Mouse (Mus musculus): ENCODE measurements around the gene Haus3.

The Haus3 gene

GRCm38 (mm10) chr5:34186391-34186790 lies 17.1 kb upstream of the Haus3 start:
- no peak for DNase-seq (ENCODE audit: low spot score)

- DNase-seq (ENCODE audit: low spot score): no peak
These were observed 16.5 kb upstream of the Haus3 start for GRCm38 (mm10) chr5:34185791-34186190.

DNA sequence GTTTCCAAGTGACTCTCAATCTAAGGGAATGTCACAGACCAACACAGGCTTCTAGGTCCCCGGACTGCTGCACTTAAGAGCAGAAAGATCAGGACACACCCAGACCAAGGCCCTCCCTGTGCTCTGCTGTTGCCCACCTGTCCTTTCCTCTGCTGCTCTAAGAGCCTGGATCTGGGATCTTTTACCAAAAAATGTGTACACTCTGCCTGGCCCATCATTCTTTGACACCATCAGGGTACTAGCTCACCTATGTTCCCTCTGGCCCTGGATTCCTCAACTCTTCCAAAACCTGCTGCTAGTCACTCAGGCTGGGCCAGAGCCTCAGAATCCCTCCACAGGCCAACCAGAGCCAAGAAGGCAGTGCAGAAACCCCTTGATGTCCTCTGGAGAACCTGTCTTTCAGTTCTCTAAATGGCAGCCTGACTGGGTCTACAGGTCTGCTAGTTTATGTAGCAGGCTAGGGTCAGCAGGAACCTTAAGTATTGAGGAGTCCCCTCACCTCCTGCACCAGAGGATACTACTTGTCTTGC lies 15.8 kb upstream of the Haus3 start:
- no peak for DNase-seq (ENCODE audit: low spot score)

- no peak for DNase-seq (ENCODE audit: low spot score)
These were observed 14.6 kb upstream of the Haus3 start for GRCm38 (mm10) chr5:34183976-34184375.

DNA sequence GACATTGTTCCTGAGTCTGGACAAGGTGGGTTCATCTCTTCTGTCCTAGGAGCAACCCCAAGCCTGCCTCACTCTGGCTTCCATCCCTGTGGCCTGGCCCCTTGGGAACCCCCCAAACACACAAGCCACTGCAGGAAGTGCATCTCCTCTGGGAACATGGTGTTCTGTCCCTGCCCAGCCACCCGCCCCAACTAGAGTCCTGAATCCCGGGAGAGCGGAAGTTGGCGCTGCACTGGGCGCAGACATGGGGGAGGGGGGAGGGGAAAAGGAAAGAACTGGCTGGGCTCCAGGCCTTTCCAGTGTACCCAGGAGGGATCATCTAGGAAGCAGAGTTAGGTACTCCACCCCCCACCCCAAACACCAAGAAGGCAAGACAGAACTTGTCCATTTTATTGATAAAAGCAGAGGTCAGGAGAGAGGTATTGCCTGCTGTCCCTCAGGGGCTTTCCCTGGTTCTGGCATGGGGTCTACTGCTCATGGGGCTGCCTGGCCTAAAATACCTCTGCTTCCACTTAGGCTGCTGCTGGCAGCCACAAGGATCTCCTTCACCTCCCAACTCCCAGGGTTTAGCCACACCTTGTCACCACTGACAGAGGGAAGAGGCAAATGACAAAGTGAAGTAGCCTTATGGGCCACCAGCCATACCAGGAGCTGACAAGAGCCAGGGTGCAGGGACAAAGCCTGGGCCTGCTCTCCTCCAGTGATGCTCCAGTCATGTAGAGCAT lies 14.0 kb upstream of the Haus3 start:
- DNase-seq (ENCODE audit: low spot score): no peak

GRCm38 (mm10) chr5:34182486-34182885 lies 13.2 kb upstream of the Haus3 start:
- DNase-seq (ENCODE audit: low spot score): no peak

- DNase-seq (ENCODE audit: low spot score): peak; percentile 1
These were observed 8.5 kb upstream of the Haus3 start for GRCm38 (mm10) chr5:34177821-34178220.

DNA sequence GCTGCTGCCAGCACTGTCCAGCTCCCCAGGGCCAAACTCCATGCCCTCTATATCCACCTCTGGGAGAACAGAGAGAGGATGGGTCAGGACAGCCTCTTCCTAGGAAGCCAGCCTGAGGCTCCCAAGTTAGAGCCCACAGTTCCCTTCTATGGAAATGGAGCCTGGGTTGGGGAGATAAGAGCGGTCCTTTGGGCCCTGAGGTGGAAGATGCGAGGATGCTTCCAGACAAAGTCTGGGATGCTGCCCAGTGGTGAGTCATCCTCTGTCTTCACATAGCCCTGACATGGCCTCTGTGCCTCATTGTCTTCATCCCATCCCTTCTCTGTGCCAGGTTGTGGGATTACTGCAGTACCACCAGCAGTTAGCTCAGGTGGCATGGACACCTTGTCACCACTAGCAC lies 7.8 kb upstream of the Haus3 start:
- DNase-seq (ENCODE audit: low spot score): peak; percentile 3

DNA sequence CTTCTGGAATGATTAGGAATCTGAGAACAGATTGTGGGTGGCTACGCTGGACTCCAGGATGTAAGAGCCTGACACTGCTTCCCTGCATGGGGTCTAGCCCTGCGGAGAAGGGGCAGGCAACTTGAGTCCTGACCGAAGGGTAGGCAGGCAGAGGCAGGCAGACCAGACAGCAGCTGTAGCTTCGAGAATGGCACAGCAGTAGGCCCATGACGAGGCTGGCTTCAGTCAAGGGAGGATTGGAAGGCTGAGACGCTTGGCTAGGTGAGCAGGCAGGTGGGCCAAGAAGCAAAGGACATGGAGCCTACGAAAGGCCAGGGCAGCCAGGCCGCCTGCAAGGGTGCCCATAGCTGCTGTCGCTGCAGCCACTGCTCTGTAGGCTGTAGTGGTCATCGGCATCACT lies 7.4 kb upstream of the Haus3 start:
- DNase-seq (ENCODE audit: low spot score): peak; percentile 2

DNA sequence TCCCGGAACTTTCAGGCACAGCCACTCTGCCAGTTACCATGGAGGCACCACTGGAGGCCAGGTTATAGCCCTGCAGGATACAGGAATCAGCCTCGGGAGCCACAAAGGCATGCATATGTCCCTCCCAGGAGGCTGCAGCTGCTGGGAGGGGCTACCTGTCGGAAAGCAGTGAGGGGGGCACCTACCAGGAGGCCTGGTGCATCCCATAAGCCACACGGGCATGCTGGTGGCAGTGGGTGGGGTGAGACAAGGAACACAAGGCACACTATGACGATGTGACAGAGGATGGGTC lies 6.0 kb upstream of the Haus3 start:
- no peak for DNase-seq (ENCODE audit: low spot score)

DNA sequence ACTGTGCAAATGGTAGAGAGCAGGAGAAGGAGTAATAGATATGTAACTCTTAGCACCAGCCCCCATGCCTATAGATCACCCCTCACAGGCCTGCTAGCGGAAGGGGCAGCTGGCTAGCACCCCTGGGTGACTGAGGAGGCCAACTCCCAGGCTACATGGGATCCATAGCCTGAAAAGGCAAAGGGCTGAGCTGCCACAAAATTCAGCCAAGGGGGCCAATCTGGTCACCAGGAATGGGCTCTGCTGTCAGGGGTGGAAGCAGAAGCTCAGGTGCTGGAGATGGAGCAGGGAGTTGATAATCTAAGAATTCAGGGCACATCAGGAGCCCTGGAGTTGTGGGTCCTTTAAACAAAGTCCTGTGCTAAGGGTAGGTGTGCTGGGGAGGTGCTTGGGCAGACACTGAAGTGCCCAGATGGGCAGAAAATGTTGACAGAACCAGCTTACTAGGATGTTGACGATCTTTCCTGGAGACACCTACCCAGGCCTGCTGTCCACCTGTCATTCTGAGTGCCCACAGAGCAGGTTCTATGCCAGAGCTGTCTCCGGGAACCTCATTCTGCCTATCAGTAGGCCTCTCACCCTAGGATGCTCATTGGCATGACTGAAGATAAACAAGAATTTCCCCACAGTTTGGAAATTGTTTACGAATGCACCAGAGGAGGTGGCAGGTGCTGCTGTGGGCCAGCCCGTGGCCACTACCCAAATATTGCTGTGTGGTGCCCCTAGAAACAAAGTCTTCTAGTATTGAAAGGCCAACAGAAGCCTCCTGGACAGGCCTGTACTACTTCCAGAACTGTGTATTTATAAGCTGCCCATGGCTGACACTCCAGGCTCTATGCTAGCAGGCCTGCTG lies 5.4 kb upstream of the Haus3 start:
- no peak for DNase-seq (ENCODE audit: low spot score)

DNA sequence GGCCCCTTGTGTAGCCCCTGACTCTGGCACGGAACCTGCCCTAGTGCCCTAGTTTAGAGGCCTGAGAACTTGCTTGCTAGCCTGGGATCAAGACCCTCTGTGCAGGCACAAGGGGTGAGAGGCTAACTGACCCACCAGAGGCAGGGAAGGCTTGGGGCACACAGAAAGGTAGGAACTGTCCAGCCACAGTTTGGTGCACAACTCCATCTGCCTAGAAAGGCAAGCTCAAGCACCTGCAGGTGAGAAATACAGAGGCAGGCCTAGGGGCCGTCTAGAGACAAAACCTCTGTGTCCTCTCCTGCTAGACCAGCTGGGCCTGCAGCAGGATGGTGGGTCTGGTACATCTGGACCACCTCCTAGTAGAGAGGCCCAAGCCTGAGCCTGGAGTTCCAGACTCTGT lies 4.7 kb upstream of the Haus3 start:
- no peak for DNase-seq (ENCODE audit: low spot score)

GRCm38 (mm10) chr5:34170726-34171125 lies 1.4 kb upstream of the Haus3 start:
- DNase-seq (ENCODE audit: low spot score): no peak

DNA sequence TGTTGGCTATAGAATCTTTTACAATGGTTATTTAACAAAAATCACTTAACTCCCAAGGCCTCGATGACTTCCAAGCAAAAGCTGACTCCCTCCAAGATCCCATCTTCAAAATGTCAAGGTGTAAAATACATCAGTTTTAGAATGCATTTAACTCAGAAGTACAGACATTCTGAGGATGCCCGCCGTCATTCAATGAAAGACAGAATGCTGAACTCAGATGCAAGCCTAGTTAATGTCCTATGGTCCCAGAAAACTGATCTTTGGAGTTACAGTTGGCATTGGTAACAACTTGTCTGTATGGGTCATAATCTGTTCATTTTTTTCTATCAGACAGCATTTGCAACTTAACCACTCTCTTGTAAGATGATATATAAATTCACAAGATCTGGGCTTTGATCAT lies 627 bp upstream of the Haus3 start:
- DNase-seq (ENCODE audit: low spot score): no peak

DNA sequence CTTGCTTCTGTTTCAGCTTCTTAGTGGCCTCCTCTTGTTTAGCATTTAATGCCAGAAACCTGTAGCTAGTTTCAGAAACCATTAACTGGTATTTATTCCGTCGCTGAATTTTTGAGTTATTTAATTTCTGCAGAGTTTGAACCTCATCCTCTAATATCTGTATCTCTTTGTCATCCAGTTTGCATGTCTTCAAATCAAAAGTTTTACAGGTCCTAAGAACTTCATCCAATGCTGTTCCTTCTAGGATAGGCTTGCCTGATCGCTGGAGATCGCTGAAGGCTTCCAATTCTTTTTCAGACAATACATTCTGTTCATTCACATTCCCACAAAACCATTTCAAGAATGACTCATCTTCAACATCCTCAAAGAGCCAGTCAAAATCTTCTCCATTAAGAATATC lies 1.5 kb downstream of the Haus3 start:
- no peak for DNase-seq (ENCODE audit: low spot score)

GRCm38 (mm10) chr5:34165793-34166192 lies 3.5 kb downstream of the Haus3 start:
- no peak for DNase-seq (ENCODE audit: low spot score)

DNA sequence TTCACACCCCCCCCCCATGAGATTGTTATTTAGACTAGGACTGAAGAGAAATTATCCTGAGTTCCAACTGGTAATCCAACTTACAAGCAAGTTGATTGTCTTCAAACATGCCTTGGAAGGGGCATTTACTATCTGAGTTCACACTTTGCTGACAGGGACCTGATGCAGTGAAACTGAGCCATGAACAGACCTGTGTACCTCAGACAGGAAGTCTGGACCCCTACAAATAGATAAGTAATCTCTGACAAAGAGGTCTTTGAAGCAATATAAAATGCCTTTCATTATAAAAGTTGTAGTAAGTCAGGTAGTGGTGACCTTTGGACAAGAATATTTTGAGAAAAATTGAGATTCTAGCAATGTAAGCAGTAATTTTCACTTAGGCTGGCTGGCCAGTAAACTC lies 20.9 kb downstream of the Haus3 start:
- DNase-seq (ENCODE audit: low spot score): no peak

DNA sequence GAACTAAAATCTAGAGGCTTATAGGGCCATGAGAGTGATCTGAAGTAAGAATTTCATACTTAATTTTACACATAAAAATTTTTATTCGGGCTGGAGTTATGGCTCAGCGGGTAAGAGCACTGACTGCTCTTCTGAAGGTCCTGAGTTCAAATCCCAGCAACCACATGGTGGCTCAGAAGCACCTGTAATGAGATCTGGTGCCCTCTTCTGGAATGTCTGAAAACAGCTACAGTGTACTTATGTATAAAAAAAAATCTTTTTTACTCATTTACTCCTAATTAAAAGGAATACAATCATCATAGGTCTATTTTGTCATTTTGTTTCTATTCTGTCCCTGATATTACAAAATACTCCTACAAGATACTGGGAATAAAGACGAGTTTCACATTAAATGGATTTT lies 21.8 kb downstream of the Haus3 start:
- no peak for DNase-seq (ENCODE audit: low spot score)

GRCm38 (mm10) chr5:34139751-34140150 lies 29.6 kb downstream of the Haus3 start:
- DNase-seq (ENCODE audit: low spot score): peak; percentile 4

DNA sequence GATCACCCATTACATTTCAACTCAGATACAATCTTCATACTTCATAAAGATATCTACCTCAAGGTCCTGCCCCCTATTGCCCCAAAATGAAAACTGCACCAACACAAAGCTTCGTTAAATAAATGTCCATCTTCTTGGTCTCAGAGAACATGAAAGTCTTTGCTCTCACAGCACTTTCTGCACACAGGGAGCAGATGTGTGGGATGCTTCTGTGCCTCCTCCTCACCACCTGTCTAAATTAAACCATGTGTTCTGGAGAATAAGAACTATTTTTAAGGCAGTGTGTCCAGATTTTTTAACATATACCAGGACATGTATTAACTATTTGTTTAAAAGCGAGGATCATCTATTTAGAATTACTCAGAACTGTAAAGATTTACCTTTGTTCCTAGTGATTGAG lies 36.6 kb downstream of the Haus3 start:
- no peak for DNase-seq (ENCODE audit: low spot score)

GRCm38 (mm10) chr5:34124131-34124530 lies 45.2 kb downstream of the Haus3 start:
- no peak for DNase-seq (ENCODE audit: low spot score)

DNA sequence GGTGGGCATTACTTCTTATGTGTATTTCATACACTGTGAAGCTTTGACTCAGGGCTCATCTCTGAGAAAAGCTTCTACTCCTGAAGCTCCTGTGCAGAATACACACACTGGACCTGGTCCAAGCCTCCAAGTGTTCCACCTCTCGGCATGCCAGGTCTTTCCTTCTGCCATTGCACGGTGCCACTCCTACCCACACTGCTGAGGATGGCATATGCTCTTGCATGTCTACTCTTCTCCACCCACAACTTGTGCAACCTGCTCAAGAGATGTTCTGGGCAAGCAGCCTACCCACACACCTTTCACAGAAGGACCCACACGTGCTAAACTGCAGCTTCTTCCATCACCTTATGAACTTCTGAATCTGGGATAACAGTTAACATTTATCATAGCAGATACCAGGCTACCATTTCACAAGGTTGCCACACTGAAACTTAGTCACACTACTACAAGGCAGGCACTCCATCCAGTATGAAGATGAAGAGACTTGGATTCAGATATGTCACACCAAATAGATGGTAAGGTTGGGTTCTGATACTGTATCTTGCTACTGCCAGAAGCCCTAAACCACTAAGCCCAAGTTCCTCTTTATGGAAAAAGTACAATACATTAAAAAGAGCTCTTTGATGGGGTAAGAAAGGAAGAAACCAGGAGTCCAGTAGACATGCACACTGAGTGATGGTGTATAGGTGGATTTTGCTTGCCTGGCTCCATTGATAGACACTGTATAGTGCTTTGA lies 50.0 kb downstream of the Haus3 start:
- DNase-seq (ENCODE audit: low spot score): no peak

DNA sequence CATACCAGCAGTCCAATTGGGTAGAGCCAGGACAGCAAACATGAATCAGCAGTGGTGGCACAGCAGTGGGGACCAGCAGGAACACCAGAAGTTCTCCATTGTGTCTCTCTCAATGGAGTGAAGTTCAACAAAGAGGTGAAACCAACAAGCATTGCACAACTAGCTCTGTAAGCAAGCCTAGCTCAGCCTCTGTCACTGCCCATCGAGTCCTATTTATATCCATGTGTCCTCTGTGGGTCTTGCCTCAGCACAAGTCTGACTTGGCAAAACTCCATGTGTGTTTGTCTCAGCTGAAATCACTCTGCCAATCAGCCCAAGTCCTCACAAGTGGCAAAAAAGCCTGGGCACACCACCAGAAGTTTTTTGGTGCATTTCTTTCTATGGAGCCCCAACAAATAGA lies 63.6 kb downstream of the Haus3 start:
- no peak for DNase-seq (ENCODE audit: low spot score)

Data from urinary bladder, postnatal 25 days (tissue).